Mouse (Mus musculus) kidney, adult 2 months (tissue): ENCODE data around the gene Hsd11b1. TPM values are rescaled to one million over a fixed set of nuclear protein-coding genes. Genes with fewer than 3 reads are reported as not detected.
"Not testable (repeated sequence)": the region's sequence is repeated elsewhere in the genome, so short reads cannot be mapped to it uniquely, and the experiment has no call there.

ENCODE experiments used
- DNase-seq: peaks from one replicate; pipeline ENCODE4 v3.0.0; 2021
- H3K27ac ChIP-seq: fragments of 200-500 bp; 2 replicates; pipeline ENCODE4 v1.5.1; 2012; ENCODE audit warnings: low read depth, low read length, control low read depth, inconsistent platforms; ENCODE audit not compliant: insufficient read depth
- H3K27me3 ChIP-seq: fragments of 200-500 bp; replicated peaks from 2 replicates; pipeline ENCODE4 v1.6.1; 2012; ENCODE audit warnings: mild to moderate bottlenecking, moderate library complexity, low read length, inconsistent platforms; ENCODE audit not compliant: control insufficient read depth, insufficient read depth
- H3K36me3 ChIP-seq: fragments of 200-500 bp; 2 replicates; pipeline ENCODE4 v1.6.1; 2012; ENCODE audit warnings: mild to moderate bottlenecking, moderate library complexity, low read length, inconsistent platforms; ENCODE audit not compliant: control insufficient read depth, insufficient read depth
- H3K4me1 ChIP-seq: fragments of 200-500 bp; 2 replicates; pipeline ENCODE4 v1.6.1; 2011; ENCODE audit warnings: low read length; ENCODE audit not compliant: control insufficient read depth, insufficient read depth
- H3K4me3 ChIP-seq: fragments of 200-500 bp; 2 replicates; pipeline ENCODE4 v1.5.1; 2011; ENCODE audit warnings: mild to moderate bottlenecking, low read depth, low read length, control low read depth; ENCODE audit not compliant: insufficient read depth
- CTCF ChIP-seq: fragments of 200-500 bp; conservative IDR thresholded peaks from 2 replicates; pipeline ENCODE4 v1.5.1; 2011; ENCODE audit warnings: low read depth, mild to moderate bottlenecking, control low read depth, low read length, moderate library complexity, mixed read lengths; ENCODE audit not compliant: insufficient read depth, insufficient read length
- POLR2A ChIP-seq: fragments of 200-500 bp; IDR thresholded peaks from one replicate; pipeline ENCODE4 v1.6.1; 2011; ENCODE audit warnings: low read depth, low read length, control low read depth
- WGBS: fragments of 180-500 bp; shearing (Covaris S2); methylation state at CpG from one replicate; pipeline ENCODE4 v1.1.7; 2018; 5-methylcytosine and 5-hydroxymethylcytosine counted together
- polyA plus RNA-seq: library from polyadenylated mRNA; depleted of rRNA; stranded (reverse); fragments of >200 nt; gene quantifications from 2 replicates; pipeline ENCODE4 v1.2.3, GENCODE M21; 2012

Gene Hsd11b1
- polyA plus RNA-seq, 1 experiment, result 136 TPM

- Histone ChIP-seq H3K27me3 (no peaks in the 10 kb centered on the region), H3K27ac (no peak overlapping the region), H3K4me1 (peaks cover 9% of the 10 kb centered on the region; the same call in 1 of the 2 replicates), H3K4me3 (no peak overlapping the region), H3K36me3 (no peaks in the 10 kb centered on the region)
- TF ChIP-seq POLR2A (no peak), CTCF (no peak)
- DNase-seq, result no peak
These were observed 26.8 kb upstream of the Hsd11b1 start for GRCm38 (mm10) chr1:193290686-193291085.

GRCm38 (mm10) chr1:193289914-193290313, 26.0 kb upstream of the Hsd11b1 start:
- Histone ChIP-seq H3K36me3 (no peaks in the 10 kb centered on the region), H3K27me3 (no peaks in the 10 kb centered on the region), H3K27ac (peak overlapping the region; percentile 82), H3K4me1 (peaks cover 9% of the 10 kb centered on the region; the same call in 1 of the 2 replicates), H3K4me3 (no peak overlapping the region)
- 58% methylated on average over 5 of the region's 5 CpGs for WGBS
- TF ChIP-seq POLR2A (no peak), CTCF (no peak)
- peak; percentile 88 for DNase-seq

- Histone ChIP-seq H3K4me3 (no peak overlapping the region), H3K36me3 (no peaks in the 10 kb centered on the region), H3K27me3 (no peaks in the 10 kb centered on the region), H3K4me1 (peaks cover 9% of the 10 kb centered on the region; the same call in 1 of the 2 replicates), H3K27ac (no peak overlapping the region)
- peak; percentile 74 for DNase-seq
- 68% methylated on average over 3 of the region's 3 CpGs for whole genome bisulfite sequencing
- TF ChIP-seq CTCF (no peak), POLR2A (no peak)
These were observed 25.2 kb upstream of the Hsd11b1 start for GRCm38 (mm10) chr1:193289076-193289475.

GRCm38 (mm10) chr1:193287578-193287977, 23.7 kb upstream of the Hsd11b1 start:
- peaks cover 9% of the 10 kb centered on the region; the same call in 1 of the 2 replicates for H3K4me1 ChIP-seq
- TF ChIP-seq CTCF (no peak), POLR2A (no peak)
- WGBS, result 81% methylated on average over 2 of the region's 2 CpGs
- no peaks in the 10 kb centered on the region for H3K36me3 ChIP-seq
- no peaks in the 10 kb centered on the region for H3K27me3 ChIP-seq
- H3K4me3 ChIP-seq, result no peak overlapping the region
- H3K27ac ChIP-seq, result no peak overlapping the region
- DNase-seq, result no peak

- not testable (repeated sequence) for H3K4me1 ChIP-seq, H3K4me3 ChIP-seq, H3K27me3 ChIP-seq, H3K27ac ChIP-seq, H3K36me3 ChIP-seq
- 55% methylated on average over 3 of the region's 3 CpGs for WGBS
- DNase-seq, result peak; percentile 75
These were observed 22.0 kb upstream of the Hsd11b1 start for GRCm38 (mm10) chr1:193285766-193286325.

- 67% methylated on average over 7 of the region's 7 CpGs for WGBS
- no peak overlapping the region for H3K4me3 ChIP-seq
- H3K27me3 ChIP-seq, result no peaks in the 10 kb centered on the region
- no peak overlapping the region for H3K27ac ChIP-seq
- TF ChIP-seq POLR2A (no peak), CTCF (no peak)
- no peaks in the 10 kb centered on the region for H3K36me3 ChIP-seq
- H3K4me1 ChIP-seq, result peaks cover 4% of the 10 kb centered on the region; the same call in 1 of the 2 replicates
- DNase-seq, result no peak
These were observed 20.4 kb upstream of the Hsd11b1 start for GRCm38 (mm10) chr1:193284228-193284779.

- H3K36me3 ChIP-seq, result no peaks in the 10 kb centered on the region
- no peak for DNase-seq
- whole genome bisulfite sequencing, result 89% methylated on average over 2 of the region's 2 CpGs
- H3K27ac ChIP-seq, result no peak overlapping the region
- H3K4me1 ChIP-seq, result peaks cover 4% of the 10 kb centered on the region; the same call in 1 of the 2 replicates
- H3K4me3 ChIP-seq, result no peak overlapping the region
- no peaks in the 10 kb centered on the region for H3K27me3 ChIP-seq
- TF ChIP-seq POLR2A, result no peak
- TF ChIP-seq CTCF, result no peak
These were observed 17.5 kb upstream of the Hsd11b1 start for GRCm38 (mm10) chr1:193281344-193281743.
